ENCODE assay signal across 8 mouse cellular contexts in genomic region chr13:34876481-34876880, GRCm38 (mm10). TPM values are rescaled to one million over a fixed set of nuclear protein-coding genes. Genes with fewer than 3 reads are reported as not detected.
DNase-seq lines count a peak whose midpoint lies in the region; ATAC-seq and TF ChIP-seq lines count a peak whose summit lies in the region.

No protein-coding gene starts in this region.

- H3K9ac ChIP-seq in heart, embryonic 14.5 days (ENCODE audit: low read length): peak overlapping the region; percentile 92
- peak overlapping the region; percentile 90 for H3K9ac ChIP-seq in MEL (ENCODE audit: control insufficient read depth, low read depth, low read length, poor library complexity, severe bottlenecking)
- H3K9ac ChIP-seq in hindbrain, embryonic 15.5 days: peak overlapping the region; percentile 96
- H3K9ac ChIP-seq in midbrain, embryonic 12.5 days (replicated peaks): peak overlapping the region; percentile 80

- no peaks in the 10 kb centered on the region for H3K9me3 ChIP-seq in heart, embryonic 14.5 days (ENCODE audit: control insufficient read depth, low read length)
- H3K9me3 ChIP-seq in MEL (replicated peaks; ENCODE audit: insufficient read depth, low read length): no peaks in the 10 kb centered on the region
- H3K9me3 ChIP-seq in hindbrain, embryonic 15.5 days: no peaks in the 10 kb centered on the region
- H3K9me3 ChIP-seq in midbrain, embryonic 12.5 days: no peaks in the 10 kb centered on the region

- H3K36me3 ChIP-seq in heart, embryonic 14.5 days (ENCODE audit: control insufficient read depth, insufficient read depth, low read length): 0 out of 2 replicates have a peak, but pooled peaks cover 3% of the 10 kb centered on the region
- H3K36me3 ChIP-seq in MEL (ENCODE audit: control insufficient read depth in 1 of 2, insufficient read depth in 2 of 2, low read length in 2 of 2): peaks cover 4 to 24% of the 10 kb centered on the region in 2 experiments
- no peaks in the 10 kb centered on the region for H3K36me3 ChIP-seq in hindbrain, embryonic 15.5 days
- H3K36me3 ChIP-seq in midbrain, embryonic 12.5 days: no peaks in the 10 kb centered on the region

- no peak for TF ChIP-seq CTCF in MEL (IDR thresholded peaks at IDR 0.05 in 2 of 3, conservative IDR thresholded peaks at IDR 0.05 in 1 of 3; ENCODE audit: control insufficient read depth in 1 of 3, insufficient read depth in 1 of 3, low read depth in 2 of 3, low read length in 3 of 3, poor library complexity in 1 of 3, severe bottlenecking in 1 of 3)

- no peak for DNase-seq in heart, postnatal 4 days
- DNase-seq in MEL (ENCODE audit: low read depth, low spot score): peak; percentile 62
- DNase-seq in layer of hippocampus, adult 18-20 months (ENCODE audit: low spot score in 2 of 2): no peak
- DNase-seq in spleen, postnatal 14 days (ENCODE audit: low spot score in 2 of 2): no peak
- DNase-seq in right cerebral cortex, adult 2 months (ENCODE audit: low spot score in 2 of 2): no peak

- TF ChIP-seq EP300 in MEL (IDR thresholded peaks at IDR 0.05; ENCODE audit: low read depth in 1 of 2, low read length in 2 of 2): peak in 1 of 2 experiments; percentile 61; a peak in 1 of 4 replicates

- peaks cover 56% of the 10 kb centered on the region for H3K79me2 ChIP-seq in MEL (ENCODE audit: control insufficient read depth, insufficient read depth, low read length, poor library complexity)

- 0% methylated on average over 3 of the region's 3 CpGs for WGBS in heart, embryonic 14.5 days
- WGBS in hindbrain, embryonic 15.5 days: 8% methylated on average over 3 of the region's 3 CpGs
- 6% methylated on average over 3 of the region's 3 CpGs for WGBS in midbrain, embryonic 12.5 days

- no peak for ATAC-seq in heart, embryonic 14.5 days (ENCODE audit: insufficient number of reproducible peaks, insufficient read depth, low FRiP score, low read depth)
- no peak for ATAC-seq in hindbrain, embryonic 15.5 days (ENCODE audit: low FRiP score, low read depth)
- no peak for ATAC-seq in midbrain, embryonic 12.5 days (ENCODE audit: low FRiP score, low read depth)

- H3K4me1 ChIP-seq in heart, embryonic 14.5 days (ENCODE audit: control insufficient read depth in 2 of 2, insufficient read depth in 2 of 2, low read length in 2 of 2): peaks cover 0 to 20% of the 10 kb centered on the region in 2 experiments; a peak in 2 of 4 replicates
- H3K4me1 ChIP-seq in MEL (ENCODE audit: control insufficient read depth in 1 of 2, insufficient read depth in 2 of 2, low read length in 2 of 2): peaks cover 0 to 10% of the 10 kb centered on the region in 2 experiments; a peak in 3 of 4 replicates
- peaks cover 29% of the 10 kb centered on the region for H3K4me1 ChIP-seq in hindbrain, embryonic 15.5 days (replicated peaks)
- peaks cover 24% of the 10 kb centered on the region for H3K4me1 ChIP-seq in midbrain, embryonic 12.5 days

- no peaks in the 10 kb centered on the region for H3K27me3 ChIP-seq in heart, embryonic 14.5 days (ENCODE audit: control insufficient read depth, insufficient read depth, low read length)
- H3K27me3 ChIP-seq in MEL (ENCODE audit: control insufficient read depth in 1 of 2, insufficient read depth in 2 of 2, low read length in 2 of 2): no peaks in the 10 kb centered on the region
- no peaks in the 10 kb centered on the region for H3K27me3 ChIP-seq in hindbrain, embryonic 15.5 days
- no peaks in the 10 kb centered on the region for H3K27me3 ChIP-seq in midbrain, embryonic 12.5 days

- H3K27ac ChIP-seq in heart, embryonic 14.5 days (replicated peaks in 1 of 2; ENCODE audit: control insufficient read depth in 1 of 2, insufficient read depth in 1 of 2, low read depth in 2 of 2, low read length in 2 of 2): no peak overlapping the region
- H3K27ac ChIP-seq in MEL (ENCODE audit: control insufficient read depth, low read depth, low read length): peak overlapping the region; percentile 97
- H3K27ac ChIP-seq in hindbrain, embryonic 15.5 days (replicated peaks): no peak overlapping the region
- no peak overlapping the region for H3K27ac ChIP-seq in midbrain, embryonic 12.5 days (replicated peaks)

- TF ChIP-seq POLR2A in MEL (IDR thresholded peaks at IDR 0.05; ENCODE audit: control insufficient read depth in 1 of 2, insufficient read depth in 1 of 2, low read depth in 1 of 2, low read length in 2 of 2, poor library complexity in 1 of 2): no peak

- peak overlapping the region; percentile 86 for H3K4me2 ChIP-seq in heart, embryonic 14.5 days (ENCODE audit: low read length)
- peak overlapping the region; percentile 78 for H3K4me2 ChIP-seq in hindbrain, embryonic 15.5 days
- peak overlapping the region; percentile 76 for H3K4me2 ChIP-seq in midbrain, embryonic 12.5 days (replicated peaks)

- peak overlapping the region; percentile 84 to 96; a peak in 3 of 4 replicates for H3K4me3 ChIP-seq in heart, embryonic 14.5 days (ENCODE audit: control insufficient read depth in 1 of 2, insufficient read depth in 1 of 2, low read depth in 1 of 2, low read length in 2 of 2)
- H3K4me3 ChIP-seq in MEL (ENCODE audit: control insufficient read depth in 1 of 2, insufficient read depth in 1 of 2, low read depth in 2 of 2, low read length in 2 of 2): peak overlapping the region; percentile 87 to 89
- peak overlapping the region; percentile 100 for H3K4me3 ChIP-seq in hindbrain, embryonic 15.5 days
- peak overlapping the region; percentile 70 for H3K4me3 ChIP-seq in midbrain, embryonic 12.5 days

- no peak for TF ChIP-seq RAD21 in MEL (IDR thresholded peaks at IDR 0.05; ENCODE audit: low read depth, low read length)

TF ChIP-seq in MEL, 35 proteins besides CTCF, POLR2A, EP300 and RAD21:
- TF ChIP-seq BHLHE40 (IDR thresholded peaks at IDR 0.05; ENCODE audit: borderline replicate concordance, low read depth, low read length) (no peak), MXI1 (IDR thresholded peaks at IDR 0.05; ENCODE audit: low read depth, low read length) (peak; percentile 19; the same call in 1 of the 2 replicates), ETS1 (IDR thresholded peaks at IDR 0.05; ENCODE audit: low read depth, low read length) (peak; percentile 68), MYC (IDR thresholded peaks at IDR 0.05; ENCODE audit: low read depth, low read length) (no peak), UBTF (IDR thresholded peaks at IDR 0.05; ENCODE audit: borderline replicate concordance, insufficient read depth, low read depth, low read length) (no peak), GATA1 (IDR thresholded peaks at IDR 0.05; ENCODE audit: low read depth, low read length) (peak; percentile 51; the same call in 1 of the 2 replicates), SIN3A (IDR thresholded peaks at IDR 0.05; ENCODE audit: low read length) (peak; percentile 72), TCF12 (IDR thresholded peaks at IDR 0.05; ENCODE audit: low read depth, low read length) (peak; percentile 69; the same call in 1 of the 2 replicates), KAT2A (conservative IDR thresholded peaks at IDR 0.05; ENCODE audit: low read depth, low read length) (no peak), TAL1 (IDR thresholded peaks at IDR 0.05; ENCODE audit: low read length) (peak; percentile 31; the same call in 1 of the 2 replicates), NELFE (IDR thresholded peaks at IDR 0.05; ENCODE audit: low read depth, low read length) (no peak), ELF1 (IDR thresholded peaks at IDR 0.05; ENCODE audit: low read depth, low read length) (no peak), GABPA (IDR thresholded peaks at IDR 0.05; ENCODE audit: low read depth, low read length) (no peak), USF2 (IDR thresholded peaks at IDR 0.05; ENCODE audit: borderline replicate concordance in 1 of 2, insufficient read depth in 1 of 2, low read depth in 1 of 2, low read length in 2 of 2) (no peak)

RNA-seq across cellular contexts. Expression of gene Prpf4b, which starts 1.4 kb away (rescaled TPM):
- polyA plus RNA-seq in heart, embryonic 14.5 days (2014; fragmentation: Nextera tagmentation; extraction: Ambion mirVana): 51.2 and 53.6 TPM in 2 replicates
- total RNA-seq in heart, postnatal 4 days (2021): 10 to 100 TPM; 49.3 to 51.7 TPM
- total RNA-seq in MEL (2012; rRNA removed): 66.6 and 74.9 TPM in 2 replicates
- polyA plus RNA-seq in MEL (2012; ENCODE audit: insufficient read depth in 1 of 2, insufficient read length in 2 of 2, low read depth in 1 of 2, low replicate concordance in 2 of 2, missing spikeins in 1 of 2): 10 to 100 TPM in 1 of 2 experiments, not detected in 1; 88.6 TPM
- 56.8 and 60.6 TPM in 2 replicates for polyA plus RNA-seq in hindbrain, embryonic 15.5 days (2015; fragmentation: Nextera tagmentation; extraction: Ambion mirVana)
- polyA plus RNA-seq in midbrain, embryonic 12.5 days (2016; fragmentation: Nextera tagmentation; extraction: Ambion mirVana): 90.2 and 105 TPM in 2 replicates
- 10 to 100 TPM; 86.1 to 90.0 TPM for total RNA-seq in layer of hippocampus, adult 18-20 months (2021)

RNA-seq across cellular contexts. Expression of gene Fam217a, which starts 47.6 kb away (rescaled TPM):
- 2.6 and 2.9 TPM in 2 replicates for polyA plus RNA-seq in heart, embryonic 14.5 days (2014; fragmentation: Nextera tagmentation; extraction: Ambion mirVana)
- under 1 TPM; 0.56 to 0.76 TPM for total RNA-seq in heart, postnatal 4 days (2021)
- total RNA-seq in MEL (2012; rRNA removed): not detected in 2 replicates
- not detected for polyA plus RNA-seq in MEL (2012; ENCODE audit: insufficient read depth in 1 of 2, insufficient read length in 2 of 2, low read depth in 1 of 2, low replicate concordance in 2 of 2, missing spikeins in 1 of 2)
- 0.82 and 0.98 TPM in 2 replicates for polyA plus RNA-seq in hindbrain, embryonic 15.5 days (2015; fragmentation: Nextera tagmentation; extraction: Ambion mirVana)
- polyA plus RNA-seq in midbrain, embryonic 12.5 days (2016; fragmentation: Nextera tagmentation; extraction: Ambion mirVana): 0.64 and 0.68 TPM in 2 replicates
- total RNA-seq in layer of hippocampus, adult 18-20 months (2021): 1 to 10 TPM in 1 of 2 experiments, under 1 TPM in 1; 0.97 to 1.4 TPM

RNA-seq across cellular contexts. Expression of gene 4933417A18Rik, which starts 47.7 kb away (rescaled TPM):
- not detected in 2 replicates for polyA plus RNA-seq in heart, embryonic 14.5 days (2014; fragmentation: Nextera tagmentation; extraction: Ambion mirVana)
- not detected for total RNA-seq in heart, postnatal 4 days (2021)
- total RNA-seq in MEL (2012; rRNA removed): not detected in 2 replicates
- polyA plus RNA-seq in MEL (2012; ENCODE audit: insufficient read depth in 1 of 2, insufficient read length in 2 of 2, low read depth in 1 of 2, low replicate concordance in 2 of 2, missing spikeins in 1 of 2): not detected
- polyA plus RNA-seq in hindbrain, embryonic 15.5 days (2015; fragmentation: Nextera tagmentation; extraction: Ambion mirVana): not detected in 2 replicates
- not detected in 2 replicates for polyA plus RNA-seq in midbrain, embryonic 12.5 days (2016; fragmentation: Nextera tagmentation; extraction: Ambion mirVana)
- not detected for total RNA-seq in layer of hippocampus, adult 18-20 months (2021)
